Mouse (Mus musculus): ENCODE measurements around the gene Il2. TPM values are rescaled to one million over a fixed set of nuclear protein-coding genes. Genes with fewer than 3 reads are reported as not detected.

The Il2 gene
- 1.7 and 3.7 TPM in 2 replicates for polyA plus RNA-seq (2011; ENCODE audit: insufficient read depth, insufficient read length, low replicate concordance, missing spikeins)

DNA sequence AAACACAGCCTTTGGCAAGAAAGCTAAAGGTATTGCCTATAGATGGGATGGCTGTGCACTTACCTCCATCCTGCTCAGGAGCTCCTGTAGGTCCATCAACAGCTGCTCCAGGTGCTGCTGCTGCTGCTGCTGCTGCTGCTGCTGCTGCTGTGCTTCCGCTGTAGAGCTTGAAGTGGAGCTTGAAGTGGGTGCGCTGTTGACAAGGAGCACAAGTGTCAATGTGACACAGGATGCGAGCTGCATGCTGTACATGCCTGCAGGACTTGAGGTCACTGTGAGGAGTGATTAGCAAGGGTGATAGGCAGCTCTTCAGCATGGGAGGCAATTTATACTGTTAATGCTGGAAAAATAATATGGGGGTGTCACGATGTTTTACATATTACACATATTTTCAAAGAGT is at the start of gene Il2:
Gene Il2 (minus strand): TSS at position 305 of the 400 bp plus-strand sequence.
- no peak for TF ChIP-seq CTCF (IDR thresholded peaks at IDR 0.05; ENCODE audit: control insufficient read depth, insufficient read depth, low read length)
- TF ChIP-seq POLR2A (IDR thresholded peaks at IDR 0.05; ENCODE audit: borderline replicate concordance, control insufficient read depth, low read depth, low read length): no peak
- Histone ChIP-seq H3K4me3 (replicated peaks; ENCODE audit: control insufficient read depth, low read depth, low read length) (no peak within 1 kb of the TSS), H3K27ac (ENCODE audit: control insufficient read depth, insufficient read depth, low read depth, low read length, poor library complexity) (no peak within 1 kb of the TSS), H3K4me1 (ENCODE audit: control insufficient read depth, insufficient read depth, low read length) (no peaks in the 10 kb centered on the region)
- 90% methylated on average over 4 of the region's 4 CpGs for WGBS

DNA sequence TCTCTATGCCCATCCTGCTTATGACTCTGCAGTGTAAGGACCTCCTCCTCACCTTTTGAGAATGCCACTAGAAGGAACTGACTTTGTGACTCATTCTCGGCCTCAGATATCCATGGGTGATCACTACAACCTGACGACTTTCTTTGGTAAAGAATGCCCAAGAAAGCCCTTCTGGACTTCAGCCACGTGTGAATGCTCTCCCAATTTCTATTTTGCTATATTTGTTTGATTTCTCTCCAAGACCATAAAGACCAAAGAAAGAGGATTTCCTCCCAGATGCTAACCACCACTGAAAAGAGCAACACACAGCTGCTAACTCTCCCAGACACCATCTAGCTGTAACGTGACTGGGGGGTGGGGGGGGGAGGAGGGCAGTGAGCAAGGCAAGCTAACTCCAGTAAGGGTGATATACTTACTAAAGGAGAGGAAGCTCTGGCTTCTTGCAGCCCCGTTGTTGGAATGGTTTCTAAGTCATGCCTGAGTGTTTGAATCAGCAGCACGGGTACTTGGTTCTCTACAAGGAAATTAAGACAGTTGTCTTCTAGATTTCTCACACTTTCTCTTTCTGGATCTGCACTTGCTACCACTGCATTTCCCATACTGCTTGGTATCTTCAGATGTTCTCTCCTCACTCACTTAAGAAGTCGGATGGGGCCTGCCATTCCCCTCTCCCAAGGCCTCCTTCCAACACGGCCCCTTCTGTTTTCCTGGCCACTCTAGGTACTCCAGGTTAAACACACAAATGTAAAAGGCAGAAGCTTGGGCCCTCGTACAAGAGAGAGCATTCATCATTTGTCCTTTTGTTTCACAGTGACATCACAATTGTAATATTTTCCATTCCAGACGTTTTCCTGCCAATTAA is 49.2 kb upstream of the Il2 start:
- WGBS: 33% methylated on average over 10 of the region's 10 CpGs
- H3K4me3 ChIP-seq (replicated peaks; ENCODE audit: control insufficient read depth, low read depth, low read length): no peak overlapping the region
- H3K4me1 ChIP-seq (ENCODE audit: control insufficient read depth, insufficient read depth, low read length): no peaks in the 10 kb centered on the region
- no peak overlapping the region for H3K27ac ChIP-seq (ENCODE audit: control insufficient read depth, insufficient read depth, low read depth, low read length, poor library complexity)
- TF ChIP-seq POLR2A (IDR thresholded peaks at IDR 0.05; ENCODE audit: borderline replicate concordance, control insufficient read depth, low read depth, low read length) (no peak), CTCF (IDR thresholded peaks at IDR 0.05; ENCODE audit: control insufficient read depth, insufficient read depth, low read length) (no peak)

DNA sequence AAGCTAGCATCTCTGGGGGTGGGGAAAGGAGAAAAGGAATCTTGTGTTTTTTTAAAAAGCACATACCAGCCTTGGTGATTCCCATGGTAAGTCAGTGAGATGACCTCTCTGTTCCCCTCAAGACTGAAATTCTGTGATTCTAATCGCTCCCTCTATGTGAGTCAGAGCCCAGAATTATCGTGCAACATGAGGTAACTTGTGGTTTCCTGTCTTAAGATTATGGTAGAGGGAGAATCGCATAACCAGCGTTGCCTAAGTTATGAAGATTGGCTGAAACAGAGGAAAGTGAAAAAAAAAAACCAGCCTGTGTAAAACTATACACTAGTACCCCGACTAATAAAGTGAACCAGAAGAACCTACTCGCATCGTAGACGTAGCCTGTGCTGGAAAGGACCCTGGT is 47.5 kb upstream of the Il2 start:
- Histone ChIP-seq H3K27ac (ENCODE audit: control insufficient read depth, insufficient read depth, low read depth, low read length, poor library complexity) (no peak overlapping the region), H3K4me3 (replicated peaks; ENCODE audit: control insufficient read depth, low read depth, low read length) (no peak overlapping the region), H3K4me1 (ENCODE audit: control insufficient read depth, insufficient read depth, low read length) (no peaks in the 10 kb centered on the region)
- WGBS: 17% methylated on average over 8 of the region's 8 CpGs
- TF ChIP-seq CTCF (IDR thresholded peaks at IDR 0.05; ENCODE audit: control insufficient read depth, insufficient read depth, low read length): no peak
- TF ChIP-seq POLR2A (IDR thresholded peaks at IDR 0.05; ENCODE audit: borderline replicate concordance, control insufficient read depth, low read depth, low read length): no peak

DNA sequence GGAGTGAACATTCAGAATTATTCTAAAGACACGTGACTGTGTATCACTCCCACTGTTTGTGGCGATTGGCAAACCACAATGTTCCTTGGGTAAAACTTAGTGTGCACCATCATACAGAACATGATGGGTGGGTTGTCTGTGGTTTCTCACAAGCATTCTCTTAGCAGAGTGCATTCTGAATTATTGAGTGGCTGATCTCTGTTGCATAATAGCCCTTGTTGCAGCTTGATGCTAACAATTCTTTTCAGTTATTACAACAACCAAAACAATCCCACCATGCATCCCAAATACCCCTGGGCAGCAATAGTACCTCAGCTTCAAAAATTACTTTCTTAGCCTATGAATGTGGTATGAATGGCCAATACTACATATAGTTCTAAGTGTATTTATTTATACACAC is 43.5 kb upstream of the Il2 start:
- no peak overlapping the region for H3K4me3 ChIP-seq (replicated peaks; ENCODE audit: control insufficient read depth, low read depth, low read length)
- H3K27ac ChIP-seq (ENCODE audit: control insufficient read depth, insufficient read depth, low read depth, low read length, poor library complexity): no peak overlapping the region
- WGBS: 54% methylated on average over 2 of the region's 2 CpGs
- TF ChIP-seq POLR2A (IDR thresholded peaks at IDR 0.05; ENCODE audit: borderline replicate concordance, control insufficient read depth, low read depth, low read length): no peak
- TF ChIP-seq CTCF (IDR thresholded peaks at IDR 0.05; ENCODE audit: control insufficient read depth, insufficient read depth, low read length): no peak
- H3K4me1 ChIP-seq (ENCODE audit: control insufficient read depth, insufficient read depth, low read length): no peaks in the 10 kb centered on the region

DNA sequence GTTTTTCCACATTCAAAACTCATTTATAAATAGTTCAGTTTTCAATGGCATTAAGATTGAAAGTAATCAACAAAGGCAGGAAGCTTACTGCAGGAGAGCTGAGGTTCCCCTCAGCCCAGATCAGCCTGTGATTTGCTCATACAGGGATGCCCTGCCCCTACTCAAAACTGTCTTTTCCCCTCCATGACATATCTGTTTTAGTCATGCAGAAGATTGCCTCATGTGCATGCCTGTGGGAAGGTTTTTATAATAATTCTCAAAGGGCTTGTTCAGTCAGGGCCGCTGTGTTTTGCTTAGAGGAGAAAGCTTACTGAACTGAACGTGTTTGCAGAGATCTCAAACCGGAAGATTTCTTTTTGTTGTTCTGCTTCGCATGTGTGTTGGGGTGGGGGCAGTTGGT is 35.3 kb upstream of the Il2 start:
- TF ChIP-seq POLR2A (IDR thresholded peaks at IDR 0.05; ENCODE audit: borderline replicate concordance, control insufficient read depth, low read depth, low read length) (no peak), CTCF (IDR thresholded peaks at IDR 0.05; ENCODE audit: control insufficient read depth, insufficient read depth, low read length) (no peak)
- WGBS: 86% methylated on average over 4 of the region's 4 CpGs

DNA sequence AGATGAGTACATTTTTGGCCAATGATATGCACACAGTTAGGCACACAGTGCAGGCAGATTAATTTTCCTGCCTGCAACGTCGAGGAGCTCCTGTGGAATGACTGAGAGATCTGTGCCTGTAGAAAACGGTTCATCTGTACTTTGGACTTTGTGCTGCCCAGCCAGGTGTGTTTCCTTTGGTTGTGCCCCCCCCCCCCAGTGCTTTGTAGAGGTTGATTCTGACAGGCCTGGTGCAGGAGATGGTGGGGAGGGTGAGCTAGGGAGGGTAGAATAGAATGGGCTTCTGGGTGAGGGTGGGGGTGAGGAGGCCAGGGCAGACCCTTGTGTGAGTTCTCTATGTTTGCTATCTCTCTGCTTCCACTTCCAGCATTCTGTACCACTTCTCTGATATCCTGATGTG is 32.5 kb upstream of the Il2 start:
- Histone ChIP-seq H3K4me1 (ENCODE audit: control insufficient read depth, insufficient read depth, low read length) (no peaks in the 10 kb centered on the region; the same call in 1 of the 2 replicates), H3K4me3 (replicated peaks; ENCODE audit: control insufficient read depth, low read depth, low read length) (no peak overlapping the region), H3K27ac (ENCODE audit: control insufficient read depth, insufficient read depth, low read depth, low read length, poor library complexity) (no peak overlapping the region)
- 67% methylated on average over 3 of the region's 3 CpGs for WGBS
- TF ChIP-seq POLR2A (IDR thresholded peaks at IDR 0.05; ENCODE audit: borderline replicate concordance, control insufficient read depth, low read depth, low read length) (no peak), CTCF (IDR thresholded peaks at IDR 0.05; ENCODE audit: control insufficient read depth, insufficient read depth, low read length) (no peak)

More for the DNA sequence above, 35.3 kb upstream of the Il2 start:
- Histone ChIP-seq H3K4me1 (ENCODE audit: control insufficient read depth, insufficient read depth, low read length) (no peaks in the 10 kb centered on the region), H3K27ac (ENCODE audit: control insufficient read depth, insufficient read depth, low read depth, low read length, poor library complexity) (no peak overlapping the region), H3K4me3 (replicated peaks; ENCODE audit: control insufficient read depth, low read depth, low read length) (no peak overlapping the region)

DNA sequence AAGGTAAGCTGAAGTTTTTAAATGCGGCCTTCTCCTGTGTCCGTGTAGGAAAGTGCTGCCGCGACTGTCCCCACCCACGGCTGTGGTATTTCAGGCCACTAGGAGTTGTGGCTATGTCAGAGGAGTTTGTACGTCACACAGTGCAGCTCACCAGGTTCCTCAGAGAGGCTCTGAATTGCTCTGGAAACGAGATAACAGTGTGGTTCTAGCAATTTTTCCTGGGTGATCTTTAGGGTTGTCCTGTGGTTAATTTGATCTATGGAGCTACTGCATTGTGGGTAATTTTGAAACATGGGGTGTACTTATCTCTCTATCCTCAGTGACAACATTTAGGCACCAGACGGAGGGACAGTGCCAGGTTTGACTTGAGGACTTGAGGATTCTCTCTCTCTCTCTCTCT is 31.3 kb upstream of the Il2 start:
- WGBS: 55% methylated on average over 8 of the region's 8 CpGs
- Histone ChIP-seq H3K4me1 (ENCODE audit: control insufficient read depth, insufficient read depth, low read length) (peaks cover 3% of the 10 kb centered on the region; the same call in 1 of the 2 replicates), H3K4me3 (replicated peaks; ENCODE audit: control insufficient read depth, low read depth, low read length) (no peak overlapping the region), H3K27ac (ENCODE audit: control insufficient read depth, insufficient read depth, low read depth, low read length, poor library complexity) (no peak overlapping the region)
- TF ChIP-seq POLR2A (IDR thresholded peaks at IDR 0.05; ENCODE audit: borderline replicate concordance, control insufficient read depth, low read depth, low read length): no peak
- no peak for TF ChIP-seq CTCF (IDR thresholded peaks at IDR 0.05; ENCODE audit: control insufficient read depth, insufficient read depth, low read length)

DNA sequence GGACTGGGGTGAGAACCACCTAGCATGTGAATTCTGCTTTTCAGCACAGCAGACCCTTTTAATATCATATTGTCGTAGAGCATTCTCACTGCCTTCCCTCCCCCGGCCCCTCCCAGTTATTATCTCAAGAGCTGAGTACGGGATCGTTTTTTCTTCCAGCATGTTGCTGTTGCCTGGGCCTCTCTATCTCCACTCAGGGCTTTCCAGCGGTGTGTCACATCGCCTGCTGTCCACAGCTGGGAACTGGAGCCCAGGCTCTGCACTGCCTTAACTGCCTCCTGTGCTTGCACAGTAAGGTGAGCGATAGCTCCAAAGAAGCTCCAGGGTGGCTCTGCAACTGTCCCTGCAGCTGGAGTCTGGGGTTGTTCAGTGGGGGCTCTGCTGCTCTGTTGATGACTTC is 28.6 kb upstream of the Il2 start:
- Histone ChIP-seq H3K4me1 (ENCODE audit: control insufficient read depth, insufficient read depth, low read length) (peaks cover 3% of the 10 kb centered on the region; the same call in 1 of the 2 replicates), H3K27ac (ENCODE audit: control insufficient read depth, insufficient read depth, low read depth, low read length, poor library complexity) (no peak overlapping the region), H3K4me3 (replicated peaks; ENCODE audit: control insufficient read depth, low read depth, low read length) (no peak overlapping the region)
- no peak for TF ChIP-seq POLR2A (IDR thresholded peaks at IDR 0.05; ENCODE audit: borderline replicate concordance, control insufficient read depth, low read depth, low read length)
- no peak for TF ChIP-seq CTCF (IDR thresholded peaks at IDR 0.05; ENCODE audit: control insufficient read depth, insufficient read depth, low read length)
- 72% methylated on average over 7 of the region's 7 CpGs for WGBS
